Mouse (Mus musculus): ENCODE results near the gene Axin1. TPM values are rescaled to one million over a fixed set of nuclear protein-coding genes. Genes with fewer than 3 reads are reported as not detected.
"Not testable (repeated sequence)": the region's sequence is repeated elsewhere in the genome, so short reads cannot be mapped to it uniquely, and the experiment has no call there.

Gene Axin1
- polyA plus RNA-seq, 1 experiment: 22.8 TPM

- Histone ChIP-seq H3K27me3 (ENCODE audit: control insufficient read depth, insufficient read depth, low read length) (no peaks in the 10 kb centered on the region), H3K4me3 (replicated peaks; ENCODE audit: insufficient read depth, low read depth, low read length) (no peak overlapping the region), H3K4me1 (ENCODE audit: control insufficient read depth, insufficient read depth, low read length) (peaks cover 2% of the 10 kb centered on the region; the same call in 1 of the 2 replicates), H3K27ac (ENCODE audit: insufficient read depth, low read length) (no peak overlapping the region)
- DNase-seq: no peak
- TF ChIP-seq POLR2A (IDR thresholded peaks at IDR 0.05; ENCODE audit: borderline replicate concordance, insufficient read depth, low read length): no peak
- TF ChIP-seq CTCF (IDR thresholded peaks at IDR 0.05; ENCODE audit: borderline replicate concordance, insufficient read depth, low read depth, low read length): no peak
- 77% methylated on average over 4 of the region's 4 CpGs for WGBS
Measured at GRCm38 (mm10) chr17:26142796-26143195, 4.3 kb downstream of the Axin1 start.

GRCm38 (mm10) chr17:26143386-26143785, 4.9 kb downstream of the Axin1 start:
- no peak overlapping the region for H3K4me3 ChIP-seq (replicated peaks; ENCODE audit: insufficient read depth, low read depth, low read length)
- no peak for DNase-seq
- no peak overlapping the region for H3K27ac ChIP-seq (ENCODE audit: insufficient read depth, low read length)
- no peaks in the 10 kb centered on the region for H3K27me3 ChIP-seq (ENCODE audit: control insufficient read depth, insufficient read depth, low read length)
- TF ChIP-seq CTCF (IDR thresholded peaks at IDR 0.05; ENCODE audit: borderline replicate concordance, insufficient read depth, low read depth, low read length) (no peak), POLR2A (IDR thresholded peaks at IDR 0.05; ENCODE audit: borderline replicate concordance, insufficient read depth, low read length) (no peak)
- H3K4me1 ChIP-seq (ENCODE audit: control insufficient read depth, insufficient read depth, low read length): no peaks in the 10 kb centered on the region; the same call in 1 of the 2 replicates
- 87% methylated on average over 5 of the region's 5 CpGs for WGBS

GRCm38 (mm10) chr17:26149056-26149455, 10.6 kb downstream of the Axin1 start:
- no peak overlapping the region for H3K4me3 ChIP-seq (replicated peaks; ENCODE audit: insufficient read depth, low read depth, low read length)
- no peak overlapping the region for H3K27ac ChIP-seq (ENCODE audit: insufficient read depth, low read length)
- 86% methylated on average over 2 of the region's 2 CpGs for WGBS
- no peaks in the 10 kb centered on the region for H3K27me3 ChIP-seq (ENCODE audit: control insufficient read depth, insufficient read depth, low read length)
- no peaks in the 10 kb centered on the region for H3K4me1 ChIP-seq (ENCODE audit: control insufficient read depth, insufficient read depth, low read length)
- TF ChIP-seq POLR2A (IDR thresholded peaks at IDR 0.05; ENCODE audit: borderline replicate concordance, insufficient read depth, low read length): no peak
- TF ChIP-seq CTCF (IDR thresholded peaks at IDR 0.05; ENCODE audit: borderline replicate concordance, insufficient read depth, low read depth, low read length): no peak
- no peak for DNase-seq

GRCm38 (mm10) chr17:26151886-26152630, 13.6 kb downstream of the Axin1 start:
- no peak for DNase-seq
- no peak overlapping the region for H3K27ac ChIP-seq (ENCODE audit: insufficient read depth, low read length)
- 94% methylated on average over 2 of the region's 2 CpGs for WGBS
- H3K4me3 ChIP-seq (replicated peaks; ENCODE audit: insufficient read depth, low read depth, low read length): no peak overlapping the region
- H3K4me1 ChIP-seq (ENCODE audit: control insufficient read depth, insufficient read depth, low read length): no peaks in the 10 kb centered on the region
- TF ChIP-seq CTCF (IDR thresholded peaks at IDR 0.05; ENCODE audit: borderline replicate concordance, insufficient read depth, low read depth, low read length) (no peak), POLR2A (IDR thresholded peaks at IDR 0.05; ENCODE audit: borderline replicate concordance, insufficient read depth, low read length) (no peak)
- H3K27me3 ChIP-seq (ENCODE audit: control insufficient read depth, insufficient read depth, low read length): no peaks in the 10 kb centered on the region

- H3K27me3 ChIP-seq (ENCODE audit: control insufficient read depth, insufficient read depth, low read length): no peaks in the 10 kb centered on the region
- H3K27ac ChIP-seq (ENCODE audit: insufficient read depth, low read length): no peak overlapping the region
- no peak overlapping the region for H3K4me3 ChIP-seq (replicated peaks; ENCODE audit: insufficient read depth, low read depth, low read length)
- H3K4me1 ChIP-seq (ENCODE audit: control insufficient read depth, insufficient read depth, low read length): peaks cover 7% of the 10 kb centered on the region; the same call in 1 of the 2 replicates
- WGBS: 90% methylated on average over 1 of the region's 1 CpGs
- no peak for TF ChIP-seq POLR2A (IDR thresholded peaks at IDR 0.05; ENCODE audit: borderline replicate concordance, insufficient read depth, low read length)
- no peak for TF ChIP-seq CTCF (IDR thresholded peaks at IDR 0.05; ENCODE audit: borderline replicate concordance, insufficient read depth, low read depth, low read length)
- no peak for DNase-seq
Measured at GRCm38 (mm10) chr17:26162736-26163135, 24.2 kb downstream of the Axin1 start.

- no peak for TF ChIP-seq CTCF (IDR thresholded peaks at IDR 0.05; ENCODE audit: borderline replicate concordance, insufficient read depth, low read depth, low read length)
- TF ChIP-seq POLR2A (IDR thresholded peaks at IDR 0.05; ENCODE audit: borderline replicate concordance, insufficient read depth, low read length): no peak
- H3K4me3 ChIP-seq (replicated peaks; ENCODE audit: insufficient read depth, low read depth, low read length): no peak overlapping the region
- 88% methylated on average over 2 of the region's 2 CpGs for WGBS
- peaks cover 7% of the 10 kb centered on the region; the same call in 1 of the 2 replicates for H3K4me1 ChIP-seq (ENCODE audit: control insufficient read depth, insufficient read depth, low read length)
- DNase-seq: no peak
- H3K27me3 ChIP-seq (ENCODE audit: control insufficient read depth, insufficient read depth, low read length): no peaks in the 10 kb centered on the region
- H3K27ac ChIP-seq (ENCODE audit: insufficient read depth, low read length): no peak overlapping the region
Measured at GRCm38 (mm10) chr17:26168039-26168438, 29.6 kb downstream of the Axin1 start.

- H3K4me3 ChIP-seq (replicated peaks; ENCODE audit: insufficient read depth, low read depth, low read length); DNase-seq; H3K4me1 ChIP-seq (ENCODE audit: control insufficient read depth, insufficient read depth, low read length); H3K27ac ChIP-seq (ENCODE audit: insufficient read depth, low read length); H3K27me3 ChIP-seq (ENCODE audit: control insufficient read depth, insufficient read depth, low read length): not testable (repeated sequence)
- WGBS: 84% methylated on average over 2 of the region's 2 CpGs
Measured at GRCm38 (mm10) chr17:26175248-26175647, 36.8 kb downstream of the Axin1 start.

GRCm38 (mm10) chr17:26178611-26179010, 40.1 kb downstream of the Axin1 start:
- Histone ChIP-seq H3K27ac (ENCODE audit: insufficient read depth, low read length) (no peak overlapping the region), H3K4me1 (ENCODE audit: control insufficient read depth, insufficient read depth, low read length) (no peaks in the 10 kb centered on the region), H3K4me3 (replicated peaks; ENCODE audit: insufficient read depth, low read depth, low read length) (no peak overlapping the region), H3K27me3 (ENCODE audit: control insufficient read depth, insufficient read depth, low read length) (no peaks in the 10 kb centered on the region)
- TF ChIP-seq CTCF (IDR thresholded peaks at IDR 0.05; ENCODE audit: borderline replicate concordance, insufficient read depth, low read depth, low read length) (no peak), POLR2A (IDR thresholded peaks at IDR 0.05; ENCODE audit: borderline replicate concordance, insufficient read depth, low read length) (no peak)
- DNase-seq: no peak

All from cerebellum, adult 2 months (tissue).